Mouse (Mus musculus) kidney, adult 2 months (tissue): ENCODE measurements around the gene Hspb9.
A peak's percentile ranks its signal among the peaks of the same experiment; 100 is the strongest.

ENCODE experiments used
- CTCF ChIP-seq: fragments of 200-500 bp; conservative IDR thresholded peaks from 2 replicates; pipeline ENCODE4 v1.5.1; 2011; ENCODE audit warnings: low read depth, mild to moderate bottlenecking, control low read depth, low read length, moderate library complexity, mixed read lengths; ENCODE audit not compliant: insufficient read depth, insufficient read length
- POLR2A ChIP-seq: fragments of 200-500 bp; IDR thresholded peaks from one replicate; pipeline ENCODE4 v1.6.1; 2011; ENCODE audit warnings: low read depth, low read length, control low read depth

DNA sequence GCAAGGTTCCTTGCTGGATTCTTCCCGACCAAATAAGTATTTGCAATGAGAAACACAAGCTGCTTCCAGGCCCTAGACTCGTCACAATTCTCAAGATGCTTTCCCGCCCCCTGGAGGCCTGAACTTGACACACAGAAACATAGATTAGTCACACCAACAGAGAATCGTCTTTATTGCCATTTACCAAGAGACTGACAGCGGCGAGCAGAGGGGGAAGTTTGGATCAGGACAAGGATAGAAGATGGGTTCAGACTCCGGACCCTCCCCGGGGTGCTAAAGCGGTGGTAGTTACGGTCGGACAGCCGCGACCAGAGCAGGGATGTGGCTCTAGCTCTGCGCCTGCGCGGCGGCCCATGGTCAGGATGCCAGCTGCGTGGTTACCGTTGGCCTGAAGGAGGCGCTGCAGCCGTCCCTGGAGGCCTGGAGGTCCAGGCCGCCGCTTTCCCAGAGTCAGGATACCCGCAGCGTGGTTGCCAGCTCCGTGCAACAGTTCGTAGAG is 47.9 kb downstream of the Hspb9 start:
- TF ChIP-seq CTCF, result peak; percentile 69
- TF ChIP-seq POLR2A, result no peak
